Mouse (Mus musculus): ENCODE data around the gene Gli2.

The Gli2 gene

DNA sequence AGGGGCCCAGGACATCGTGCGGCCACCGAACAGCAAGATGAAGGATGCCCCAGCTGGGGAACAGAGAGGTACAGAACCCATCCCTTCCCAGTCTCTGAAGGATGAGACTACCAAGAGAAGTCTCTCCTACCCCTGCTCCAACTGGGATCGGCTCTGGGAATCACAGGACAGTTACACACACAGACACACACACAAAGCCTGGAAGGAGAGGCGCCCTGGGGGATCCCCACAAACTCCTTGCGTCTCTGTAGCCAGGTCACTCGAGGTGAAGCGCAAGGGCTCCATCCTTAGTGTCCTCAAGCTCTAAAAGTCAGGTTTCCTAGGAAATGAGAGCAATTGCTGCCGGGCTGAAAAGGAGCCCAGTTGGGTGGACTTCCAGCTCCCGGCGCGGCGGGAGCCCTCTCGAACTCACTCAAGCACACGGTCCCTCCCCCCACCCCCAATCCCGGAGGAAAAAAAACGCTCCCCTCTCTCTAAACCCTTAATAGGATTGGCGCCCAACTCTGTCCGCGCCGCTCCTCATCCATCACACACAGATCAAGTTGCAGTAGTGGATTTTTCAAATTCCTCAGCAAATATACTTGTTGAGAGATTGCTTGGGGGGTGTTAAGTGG is 1.4 kb downstream of the Gli2 start:
- DNase-seq (ENCODE audit: extremely low read depth, low read depth, low spot score), result no peak

GRCm38 (mm10) chr1:119051192-119051937 is 2.1 kb downstream of the Gli2 start:
- DNase-seq (ENCODE audit: extremely low read depth, low read depth, low spot score), result no peak

- DNase-seq (ENCODE audit: extremely low read depth, low read depth, low spot score), result no peak
Measured at GRCm38 (mm10) chr1:119049812-119050615, 3.4 kb downstream of the Gli2 start.

DNA sequence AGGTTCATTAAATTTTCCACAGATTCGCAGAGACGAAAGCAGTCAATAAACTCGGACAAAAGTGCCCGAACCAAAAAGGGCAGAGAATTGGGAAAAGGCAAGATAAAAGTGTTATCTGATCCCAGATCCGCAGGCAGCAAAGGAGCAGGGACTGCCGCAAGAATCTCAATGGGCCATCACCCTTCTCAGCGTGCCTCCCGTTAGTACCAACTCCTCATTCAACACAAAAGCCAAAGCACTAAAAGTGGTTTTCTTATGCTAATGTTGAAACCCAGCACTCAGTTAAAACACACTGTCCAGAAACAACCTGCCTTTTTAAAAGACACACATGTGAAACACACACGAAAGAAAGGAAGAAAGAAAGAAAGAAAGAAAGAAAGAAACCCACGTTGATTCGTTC is 4.4 kb downstream of the Gli2 start:
- DNase-seq (ENCODE audit: extremely low read depth, low read depth, low spot score), result no peak

- DNase-seq (ENCODE audit: extremely low read depth, low read depth, low spot score), result no peak
Measured at GRCm38 (mm10) chr1:119048547-119048946, 4.9 kb downstream of the Gli2 start.

DNA sequence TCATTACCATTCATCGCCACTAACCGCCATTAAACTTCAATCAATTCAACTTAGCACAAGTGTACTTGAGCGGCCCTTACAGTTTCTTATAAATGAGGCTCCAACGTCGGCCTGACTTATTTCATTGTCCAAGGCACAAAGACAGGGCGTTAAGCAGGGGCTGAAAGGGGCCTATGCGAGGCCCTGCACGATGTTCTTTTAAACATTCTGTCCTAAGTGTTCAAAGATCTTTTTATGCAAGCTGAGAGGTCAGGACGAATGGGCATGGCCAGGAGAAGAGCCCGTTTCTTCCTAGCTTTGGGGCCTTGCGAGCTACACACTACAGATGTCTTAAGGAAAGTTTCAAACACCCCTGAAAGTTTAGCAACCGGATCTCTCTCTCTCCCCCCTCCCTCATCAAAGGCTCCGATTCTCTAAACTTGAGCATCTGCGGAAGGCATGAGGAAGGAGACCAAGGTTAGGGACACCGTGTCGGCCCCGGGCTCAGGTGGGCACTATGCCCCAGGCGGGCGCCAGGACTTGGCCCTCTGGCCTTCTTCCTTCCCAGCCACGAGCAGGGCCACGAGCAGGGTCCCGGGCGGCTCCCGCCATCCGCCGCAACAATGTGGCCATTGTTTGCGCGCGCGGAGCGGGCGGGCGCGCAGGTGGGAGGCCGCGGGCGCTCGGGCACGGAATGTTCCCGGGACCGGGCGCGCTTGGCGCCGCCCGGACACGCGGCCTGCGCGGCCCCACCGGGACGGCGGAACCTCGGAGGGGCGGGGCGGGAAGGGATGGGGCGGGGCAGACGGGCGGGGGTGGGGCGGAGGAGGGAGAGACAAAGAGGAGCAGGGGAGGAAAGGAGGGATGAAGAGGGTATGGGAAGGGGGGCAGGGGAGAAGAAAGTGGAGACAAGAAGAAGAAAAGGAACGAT is 5.7 kb downstream of the Gli2 start:
- no peak for DNase-seq (ENCODE audit: extremely low read depth, low read depth, low spot score)

GRCm38 (mm10) chr1:119038436-119038835 is 15.0 kb downstream of the Gli2 start:
- no peak for DNase-seq (ENCODE audit: extremely low read depth, low read depth, low spot score)

- DNase-seq (ENCODE audit: extremely low read depth, low read depth, low spot score), result no peak
Measured at GRCm38 (mm10) chr1:119035931-119036330, 17.5 kb downstream of the Gli2 start.

DNA sequence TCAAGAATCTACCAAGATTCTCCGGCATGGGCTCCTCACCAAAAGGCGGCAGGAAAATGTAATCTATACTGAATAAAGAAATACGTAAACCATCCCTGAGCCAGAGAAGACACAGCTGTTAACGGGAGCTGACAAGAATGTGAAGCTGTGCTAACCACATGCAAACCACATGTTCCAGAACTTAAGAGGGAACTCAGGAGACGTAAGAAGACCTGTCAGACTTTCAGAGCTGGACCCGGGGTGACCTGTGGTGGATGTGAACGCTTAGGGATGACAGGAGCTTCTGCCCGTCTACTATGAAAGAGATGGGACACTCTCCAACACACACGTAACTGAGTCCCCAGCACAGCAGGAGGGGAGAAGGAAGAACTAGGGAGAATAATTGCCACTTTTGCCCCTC is 18.1 kb downstream of the Gli2 start:
- no peak for DNase-seq (ENCODE audit: extremely low read depth, low read depth, low spot score)

GRCm38 (mm10) chr1:119034163-119034705 is 19.2 kb downstream of the Gli2 start:
- DNase-seq (ENCODE audit: extremely low read depth, low read depth, low spot score), result no peak

DNA sequence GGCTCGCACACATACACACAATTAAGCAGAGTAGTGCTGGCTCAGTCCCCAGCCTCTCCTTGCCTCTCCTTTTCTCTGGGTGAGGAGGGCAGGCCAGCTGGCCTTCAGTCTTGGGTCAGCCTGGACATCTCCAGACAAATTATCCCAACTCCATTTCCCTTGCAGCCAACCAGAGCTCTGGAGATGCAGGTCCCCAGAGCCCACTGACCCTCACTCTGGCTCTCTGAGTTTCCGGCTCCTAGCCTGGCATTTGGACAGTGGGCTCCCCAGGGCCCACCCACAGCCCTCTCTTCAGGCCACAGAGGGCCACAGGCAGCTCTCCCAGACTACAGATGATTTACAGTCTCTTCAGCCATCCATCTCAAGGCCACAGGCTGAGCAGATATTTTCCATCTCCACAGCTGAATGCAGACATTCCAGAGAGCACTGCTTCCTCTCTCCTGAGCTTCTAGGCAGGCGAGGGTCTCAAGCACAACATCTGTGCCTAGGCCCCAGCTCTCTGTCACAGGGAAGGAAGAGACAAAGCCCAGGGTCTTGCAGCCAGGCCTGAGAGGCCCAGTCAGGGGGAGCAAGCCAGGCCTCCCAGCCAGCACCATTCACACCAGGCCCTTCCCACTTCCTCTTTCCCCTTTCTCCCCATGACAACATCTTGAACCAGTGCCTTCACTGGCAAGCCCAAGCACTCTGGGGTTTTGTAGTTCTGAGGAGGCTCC is 19.8 kb downstream of the Gli2 start:
- DNase-seq (ENCODE audit: extremely low read depth, low read depth, low spot score), result no peak

DNA sequence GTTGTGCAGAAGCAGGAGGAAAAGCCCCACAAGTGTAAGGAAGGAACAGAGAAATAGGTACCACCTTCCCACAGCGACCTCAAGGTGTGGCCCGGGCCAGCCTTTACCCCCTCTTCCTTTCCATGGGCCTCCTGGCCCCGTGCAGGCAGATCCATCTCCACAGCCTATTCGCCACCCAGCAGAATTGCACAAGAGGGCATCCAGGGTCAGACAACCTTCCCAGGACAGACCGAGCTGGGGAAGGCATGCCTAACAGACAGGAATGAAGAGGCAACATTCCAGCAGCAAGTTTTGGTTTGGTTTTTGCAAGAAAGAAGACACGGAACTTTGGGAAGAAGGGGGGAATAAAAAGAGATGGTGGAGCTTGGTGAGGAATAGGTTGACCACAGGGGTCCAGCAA is 22.2 kb downstream of the Gli2 start:
- no peak for DNase-seq (ENCODE audit: extremely low read depth, low read depth, low spot score)

- no peak for DNase-seq (ENCODE audit: extremely low read depth, low read depth, low spot score)
Measured at GRCm38 (mm10) chr1:119025647-119026358, 27.6 kb downstream of the Gli2 start.

DNA sequence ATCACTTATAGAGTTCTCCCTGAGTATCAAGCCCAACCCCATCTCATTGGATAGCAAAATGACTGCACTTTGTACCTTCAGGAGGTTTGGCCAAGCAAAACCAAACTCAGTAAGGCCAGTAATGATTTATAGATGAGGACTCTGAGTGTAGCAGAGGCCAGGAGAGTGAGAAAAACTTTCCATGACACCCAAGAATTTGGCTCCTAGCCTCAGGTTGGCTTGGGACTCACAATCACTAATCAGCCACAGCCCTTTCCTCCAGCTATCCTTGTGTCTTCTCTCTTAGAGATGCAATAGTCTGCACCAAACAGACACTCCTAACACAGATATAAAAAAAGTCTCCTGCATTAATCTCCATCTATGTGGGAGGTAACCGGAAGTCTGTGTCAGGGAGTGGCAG is 31.1 kb downstream of the Gli2 start:
- DNase-seq (ENCODE audit: extremely low read depth, low read depth, low spot score), result no peak

DNA sequence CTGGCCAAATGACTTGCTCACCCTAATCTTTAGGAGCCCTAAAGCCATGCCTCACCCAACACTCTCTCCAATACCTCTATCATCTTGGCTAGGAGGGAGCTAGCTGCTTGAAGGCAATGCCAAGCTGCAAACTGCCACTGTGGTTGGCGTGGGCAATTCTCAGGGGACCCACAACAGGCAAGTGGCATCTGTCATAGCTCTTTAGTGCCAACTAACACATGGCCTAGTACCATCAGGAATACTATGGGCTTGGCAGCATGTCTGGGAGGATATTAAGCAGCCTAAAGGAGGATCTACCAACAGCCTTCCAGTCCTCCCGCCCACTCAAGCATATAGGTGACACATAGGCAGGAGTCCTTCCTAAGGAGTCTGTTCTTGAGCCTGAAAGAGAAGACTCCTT is 33.3 kb downstream of the Gli2 start:
- DNase-seq (ENCODE audit: extremely low read depth, low read depth, low spot score), result no peak

DNA sequence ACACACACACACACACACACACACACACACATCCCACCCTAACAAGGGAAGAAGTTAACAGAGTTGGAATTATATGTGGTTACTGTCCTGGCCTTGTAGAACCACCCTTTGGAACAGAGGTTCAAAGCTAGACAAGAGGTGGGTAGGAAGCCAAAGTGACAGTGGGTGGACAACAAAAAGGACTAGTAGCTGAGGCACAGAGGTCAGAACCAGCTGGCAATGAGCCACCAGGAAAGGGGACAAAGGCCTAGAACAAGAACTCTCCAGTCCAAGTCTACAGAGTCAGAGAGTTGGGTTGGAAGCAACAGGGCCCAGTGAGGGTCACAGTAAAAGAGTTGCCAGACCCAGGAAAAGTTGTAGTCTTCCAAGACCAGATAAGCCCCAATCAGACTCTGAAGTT is 34.4 kb downstream of the Gli2 start:
- no peak for DNase-seq (ENCODE audit: extremely low read depth, low read depth, low spot score)

GRCm38 (mm10) chr1:119016866-119017265 is 36.6 kb downstream of the Gli2 start:
- DNase-seq (ENCODE audit: extremely low read depth, low read depth, low spot score), result no peak

- no peak for DNase-seq (ENCODE audit: extremely low read depth, low read depth, low spot score)
Measured at GRCm38 (mm10) chr1:119015108-119015507, 38.3 kb downstream of the Gli2 start.

DNA sequence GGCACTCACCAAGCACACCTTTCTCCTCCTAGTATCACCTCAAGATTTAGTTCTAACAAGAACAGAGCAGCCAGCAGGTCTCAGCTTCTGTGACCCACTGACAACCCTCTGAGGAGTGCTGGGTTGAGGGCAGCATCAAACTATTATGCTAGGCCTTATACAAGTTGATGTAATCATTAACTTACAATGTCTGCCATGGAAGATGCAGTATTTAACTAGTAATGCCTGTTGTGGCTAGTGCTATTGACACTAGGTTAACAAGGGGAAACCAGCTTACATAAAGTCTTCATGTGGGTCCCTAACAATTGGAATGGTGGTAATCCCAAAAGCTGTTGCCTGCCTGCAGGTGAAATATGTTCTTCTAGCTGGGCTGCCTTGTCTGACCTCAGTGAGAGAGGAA is 44.5 kb downstream of the Gli2 start:
- DNase-seq (ENCODE audit: extremely low read depth, low read depth, low spot score), result no peak
